Mouse (Mus musculus) kidney, postnatal 0 days (tissue): ENCODE data around the gene Pole3. TPM values are rescaled to one million over a fixed set of nuclear protein-coding genes. Genes with fewer than 3 reads are reported as not detected.
A peak's percentile ranks its signal among the peaks of the same experiment; 100 is the strongest.

ENCODE experiments used
- ATAC-seq: fragments of 200-750 bp; cut with Nextera tagmentation; replicated peaks from 2 replicates; pipeline ENCODE4 v1.8.0; 2017; ENCODE audit warnings: low read depth, moderate number of reproducible peaks, moderate TSS enrichment, moderate library complexity; ENCODE audit not compliant: low FRiP score
- DNase-seq: peaks from one replicate; pipeline ENCODE4 v3.0.0-alpha.2; 2016; ENCODE audit warnings: low spot score
- H3K27ac ChIP-seq: fragments of 300-500 bp; sonication (generic); 2 replicates; pipeline ENCODE4 v1.5.1; 2014; ENCODE audit warnings: mild to moderate bottlenecking
- H3K27me3 ChIP-seq: fragments of 300-500 bp; sonication (generic); 2 replicates; pipeline ENCODE4 v1.6.1; 2014; ENCODE audit warnings: low read length, mixed read lengths; ENCODE audit not compliant: insufficient read depth
- H3K36me3 ChIP-seq: fragments of 300-500 bp; sonication (generic); 2 replicates; pipeline ENCODE4 v1.6.1; 2014; ENCODE audit warnings: low read length, mixed read lengths; ENCODE audit not compliant: insufficient read depth
- H3K4me1 ChIP-seq: fragments of 300-500 bp; sonication (generic); replicated peaks from 2 replicates; pipeline ENCODE4 v1.6.1; 2014; ENCODE audit warnings: antibody characterized with exemption, low read length, mixed read lengths; ENCODE audit not compliant: insufficient read depth
- H3K4me2 ChIP-seq: fragments of 300-500 bp; sonication (generic); 2 replicates; pipeline ENCODE4 v1.6.1; 2014; ENCODE audit warnings: mild to moderate bottlenecking, low read length, moderate library complexity, mixed read lengths
- H3K4me3 ChIP-seq: fragments of 300-500 bp; sonication (generic); replicated peaks from 2 replicates; pipeline ENCODE4 v1.5.1; 2014; ENCODE audit warnings: low read depth, low read length
- H3K9ac ChIP-seq: fragments of 300-500 bp; sonication (generic); 2 replicates; pipeline ENCODE4 v1.6.1; 2014; ENCODE audit warnings: low read depth, low read length
- H3K9me3 ChIP-seq: fragments of 300-500 bp; sonication (generic); replicated peaks from 2 replicates; pipeline ENCODE4 v1.6.1; 2016; ENCODE audit warnings: low read length, inconsistent platforms, mixed read lengths
- CTCF ChIP-seq: IDR thresholded peaks from 2 replicates; pipeline ENCODE4 v1.5.1; 2016; ENCODE audit warnings: antibody characterized with exemption, low read depth, mild to moderate bottlenecking, moderate library complexity
- WGBS: fragments of 180-500 bp; shearing (Covaris S2); extraction: QIAGEN DNeasy Blood & Tissue Kit; methylation state at CpG from one replicate; pipeline ENCODE4 v1.1.7; 2014; 5-methylcytosine and 5-hydroxymethylcytosine counted together
- polyA plus RNA-seq: library from polyadenylated mRNA; unstranded; fragments of >200 nt; fragmentation: Nextera tagmentation; extraction: Ambion mirVana; gene quantifications from 2 replicates; pipeline ENCODE4 v1.2.1, GENCODE M21; 2015

Gene Pole3
- polyA plus RNA-seq, 1 experiment from 2014 or later: 62.0 TPM

DNA sequence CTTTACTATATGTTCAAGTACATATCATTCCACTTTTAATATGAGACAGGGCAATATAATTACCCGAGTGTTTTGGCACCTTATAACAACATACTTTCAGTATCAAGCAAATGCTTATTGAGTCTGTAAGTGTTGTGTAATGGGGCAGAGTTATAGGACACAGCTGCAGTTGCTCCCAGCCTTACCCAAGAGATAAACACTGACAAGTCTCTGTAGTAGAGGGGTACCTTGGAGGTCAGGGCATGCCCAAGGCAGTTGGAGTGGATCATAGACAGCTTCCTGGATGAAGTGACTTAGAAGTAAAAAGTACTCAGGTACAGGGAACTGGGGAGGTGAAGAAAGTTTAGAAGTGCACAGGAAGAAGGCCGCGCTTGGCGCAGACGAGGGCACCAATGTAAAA lies 37.7 kb downstream of the Pole3 start:
- Histone ChIP-seq H3K9me3 (no peaks in the 10 kb centered on the region), H3K4me1 (no peaks in the 10 kb centered on the region), H3K36me3 (no peaks in the 10 kb centered on the region), H3K27ac (no peak overlapping the region), H3K9ac (no peak overlapping the region), H3K4me2 (no peak overlapping the region), H3K27me3 (no peaks in the 10 kb centered on the region), H3K4me3 (no peak overlapping the region)
- WGBS: 91% methylated on average over 5 of the region's 5 CpGs
- no peak for TF ChIP-seq CTCF
- no peak for DNase-seq
- ATAC-seq: no peak

DNA sequence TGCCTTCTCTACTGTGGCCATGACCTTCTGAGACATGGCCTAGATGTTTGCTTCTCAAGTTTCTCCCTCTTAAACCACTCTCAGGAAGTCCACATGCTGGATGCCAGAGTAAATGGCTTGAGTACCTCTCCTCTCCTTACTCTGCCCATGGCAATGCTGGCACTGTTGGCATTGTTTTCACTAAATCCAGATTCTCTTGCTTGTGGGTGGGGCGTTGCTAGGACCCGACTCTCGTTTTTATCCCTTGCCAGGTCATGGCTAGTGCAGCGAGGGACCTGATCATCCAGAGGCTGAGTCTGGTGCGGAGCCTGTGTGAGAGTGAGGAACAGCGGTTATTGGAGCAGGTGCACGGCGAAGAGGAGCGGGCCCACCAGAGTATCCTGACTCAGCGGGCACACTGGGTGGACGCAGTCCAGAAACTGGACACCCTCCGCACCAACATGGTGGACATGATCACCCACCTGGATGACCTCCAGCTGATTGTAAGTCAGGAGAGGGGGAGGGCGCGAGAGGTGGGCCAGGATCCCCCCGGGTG lies 38.6 kb downstream of the Pole3 start:
- no peak overlapping the region for H3K4me2 ChIP-seq
- no peaks in the 10 kb centered on the region for H3K27me3 ChIP-seq
- H3K4me3 ChIP-seq: no peak overlapping the region
- no peak for TF ChIP-seq CTCF
- no peak overlapping the region for H3K27ac ChIP-seq
- DNase-seq: no peak
- H3K9ac ChIP-seq: no peak overlapping the region
- no peaks in the 10 kb centered on the region for H3K36me3 ChIP-seq
- peak; percentile 44; the same call in 1 of the 2 replicates for ATAC-seq
- 91% methylated on average over 15 of the region's 15 CpGs for WGBS
- no peaks in the 10 kb centered on the region for H3K9me3 ChIP-seq
- no peaks in the 10 kb centered on the region for H3K4me1 ChIP-seq

DNA sequence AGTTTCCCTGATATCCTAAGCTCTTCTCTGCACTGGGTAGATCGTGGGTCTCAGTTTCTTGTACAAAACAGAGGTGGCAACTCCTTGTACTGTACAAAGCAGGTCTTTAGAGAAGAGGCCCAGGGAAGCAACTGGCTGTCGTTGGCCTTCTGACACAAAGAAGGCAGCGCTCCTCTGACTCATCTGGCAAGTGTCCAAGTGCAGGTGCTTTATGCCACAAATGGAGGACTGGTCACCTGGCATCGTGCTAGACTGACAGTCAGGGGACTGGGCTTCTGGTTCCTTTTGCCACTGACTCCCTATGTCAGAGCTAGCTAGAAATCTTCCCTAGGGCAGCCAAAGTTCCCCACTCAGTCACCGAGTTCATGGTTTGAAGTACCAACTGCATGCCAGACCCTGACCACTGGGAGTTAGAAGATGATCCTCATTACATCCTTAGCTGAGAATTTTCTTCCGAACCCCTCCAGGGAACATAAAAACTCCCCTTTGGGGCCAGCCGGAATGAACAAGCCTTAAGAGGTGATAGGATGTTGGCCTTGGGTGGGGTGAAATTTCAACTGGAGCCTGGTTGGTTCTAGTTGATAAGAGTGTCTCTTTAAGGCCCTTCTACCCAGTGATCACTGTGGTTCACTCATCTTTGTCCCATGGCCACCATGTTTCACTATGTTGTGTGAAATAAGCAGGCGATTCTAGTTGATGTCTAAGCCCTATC lies 39.3 kb downstream of the Pole3 start:
- DNase-seq (no peak), ATAC-seq (no peak)
- no peaks in the 10 kb centered on the region for H3K36me3 ChIP-seq
- no peaks in the 10 kb centered on the region for H3K9me3 ChIP-seq
- H3K4me3 ChIP-seq: no peak overlapping the region
- 79% methylated on average over 8 of the region's 8 CpGs for WGBS
- H3K4me2 ChIP-seq: no peak overlapping the region
- H3K27ac ChIP-seq: no peak overlapping the region
- H3K9ac ChIP-seq: no peak overlapping the region
- no peak for TF ChIP-seq CTCF
- H3K27me3 ChIP-seq: no peaks in the 10 kb centered on the region
- no peaks in the 10 kb centered on the region for H3K4me1 ChIP-seq

- TF ChIP-seq CTCF: no peak
- Histone ChIP-seq H3K27ac (no peak overlapping the region), H3K4me1 (no peaks in the 10 kb centered on the region), H3K36me3 (no peaks in the 10 kb centered on the region), H3K27me3 (no peaks in the 10 kb centered on the region), H3K9me3 (no peaks in the 10 kb centered on the region), H3K9ac (no peak overlapping the region), H3K4me3 (no peak overlapping the region), H3K4me2 (no peak overlapping the region)
- 66% methylated on average over 3 of the region's 3 CpGs for WGBS
- no peak for DNase-seq
- no peak for ATAC-seq
Observed at GRCm38 (mm10) chr4:62484928-62485327, 39.9 kb downstream of the Pole3 start.

GRCm38 (mm10) chr4:62480709-62481605 lies 43.9 kb downstream of the Pole3 start:
- WGBS: 28% methylated on average over 10 of the region's 10 CpGs

GRCm38 (mm10) chr4:62479937-62480708 lies 44.7 kb downstream of the Pole3 start, which contains the start of gene Bspry:
Bspry (plus strand) TSS chr4:62480053.
- Histone ChIP-seq H3K9ac (peak within 1 kb of the TSS; percentile 64), H3K27ac (peak within 1 kb of the TSS; percentile 73)
- ATAC-seq: peak; percentile 93

More at GRCm38 (mm10) chr4:62480709-62481605, 43.9 kb downstream of the Pole3 start:
- H3K36me3 ChIP-seq: no peaks in the 10 kb centered on the region
- H3K9ac ChIP-seq: peak overlapping the region; percentile 64; the same call in 1 of the 2 replicates
- no peaks in the 10 kb centered on the region for H3K27me3 ChIP-seq
- H3K27ac ChIP-seq: peak overlapping the region; percentile 73
- H3K4me3 ChIP-seq: peak overlapping the region; percentile 57
- ATAC-seq (peak; percentile 8; the same call in 1 of the 2 replicates), DNase-seq (peak; percentile 22)
- no peaks in the 10 kb centered on the region for H3K9me3 ChIP-seq
- peak overlapping the region; percentile 78 for H3K4me2 ChIP-seq
- no peak for TF ChIP-seq CTCF
- H3K4me1 ChIP-seq: no peaks in the 10 kb centered on the region

More at GRCm38 (mm10) chr4:62479937-62480708, 44.7 kb downstream of the Pole3 start, which contains the start of gene Bspry:
- no peak for TF ChIP-seq CTCF
- H3K4me2 ChIP-seq: peak within 1 kb of the TSS; percentile 78
- no peaks in the 10 kb centered on the region for H3K27me3 ChIP-seq
- peak within 1 kb of the TSS; percentile 57 for H3K4me3 ChIP-seq
- no peaks in the 10 kb centered on the region for H3K9me3 ChIP-seq
- H3K4me1 ChIP-seq: no peaks in the 10 kb centered on the region
- H3K36me3 ChIP-seq: no peaks in the 10 kb centered on the region
- DNase-seq: peak; percentile 71
- WGBS: under 1% methylated on average over 69 of the region's 71 CpGs
